Mouse (Mus musculus) heart, adult 2 months (tissue): ENCODE data around the gene Cxcr3. TPM values are rescaled to one million over a fixed set of nuclear protein-coding genes. Genes with fewer than 3 reads are reported as not detected.

Experiments used
- DNase-seq, 2 experiments: peaks; one replicate each; pipeline ENCODE4 v3.0.0; 2021
- H3K27ac ChIP-seq: fragments of 200-600 bp; 2 replicates; pipeline ENCODE4 v1.8.1; 2022
- H3K27me3 ChIP-seq: fragments of 200-500 bp; 2 replicates; pipeline ENCODE4 v1.6.1; 2012; ENCODE audit warnings: mild to moderate bottlenecking, low read length, inconsistent platforms, mixed read lengths; ENCODE audit not compliant: control insufficient read depth, insufficient read depth
- H3K36me3 ChIP-seq: fragments of 200-500 bp; 2 replicates; pipeline ENCODE4 v1.6.1; 2012; ENCODE audit warnings: low read length, inconsistent platforms; ENCODE audit not compliant: control insufficient read depth, insufficient read depth
- H3K4me1 ChIP-seq: fragments of 200-500 bp; 2 replicates; pipeline ENCODE4 v1.6.1; 2011; ENCODE audit warnings: low read length; ENCODE audit not compliant: control insufficient read depth, insufficient read depth
- H3K4me3 ChIP-seq: fragments of 200-600 bp; 2 replicates; pipeline ENCODE4 v1.8.1; 2022
- H3K79me2 ChIP-seq: fragments of 200-500 bp; replicated peaks from 2 replicates; pipeline ENCODE4 v1.6.1; 2012; ENCODE audit warnings: mild to moderate bottlenecking, inconsistent platforms, low read length, moderate library complexity, mixed read lengths; ENCODE audit not compliant: control insufficient read depth, insufficient read depth
- H3K9ac ChIP-seq: fragments of 200-500 bp; 2 replicates; pipeline ENCODE4 v1.6.1; 2012; ENCODE audit warnings: low read depth, mild to moderate bottlenecking, control low read depth, inconsistent platforms, low read length, mixed read lengths
- CTCF ChIP-seq: fragments of 200-600 bp; IDR thresholded peaks from 2 replicates; pipeline ENCODE4 v1.8.1; 2022; ENCODE audit warnings: antibody characterized with exemption, mild to moderate bottlenecking, moderate library complexity
- EP300 ChIP-seq: fragments of 200-500 bp; IDR thresholded peaks from 2 replicates; pipeline ENCODE4 v1.6.1; 2011; ENCODE audit warnings: low read depth, low read length, control low read depth; ENCODE audit not compliant: insufficient read depth
- POLR2A ChIP-seq: fragments of 200-500 bp; IDR thresholded peaks from 2 replicates; pipeline ENCODE4 v1.6.1; 2011; ENCODE audit warnings: mild to moderate bottlenecking, low read depth, low read length, control low read depth; ENCODE audit not compliant: insufficient read depth
- WGBS: fragments of 180-500 bp; shearing (Covaris S2); methylation state at CpG from one replicate; pipeline ENCODE4 v1.1.7; 2018; 5-methylcytosine and 5-hydroxymethylcytosine counted together
- intact Hi-C: fragments of 180-260 bp; cut with DNase I; formaldehyde crosslinking; loops from one replicate; pipeline ENCODE4 v1.15.1; 2025
- polyA plus RNA-seq: library from polyadenylated mRNA; depleted of rRNA; stranded (reverse); fragments of >200 nt; gene quantifications from 2 replicates; pipeline ENCODE4 v1.2.3, GENCODE M21; 2012
- total RNA-seq, 2 experiments: library from RNA; stranded (reverse); gene quantifications; 2 replicates each; pipeline ENCODE4 v1.2.3; 2021

Gene Cxcr3
- total and polyA plus RNA-seq, 3 experiments: 0.66 TPM; not detected in 2

DNA sequence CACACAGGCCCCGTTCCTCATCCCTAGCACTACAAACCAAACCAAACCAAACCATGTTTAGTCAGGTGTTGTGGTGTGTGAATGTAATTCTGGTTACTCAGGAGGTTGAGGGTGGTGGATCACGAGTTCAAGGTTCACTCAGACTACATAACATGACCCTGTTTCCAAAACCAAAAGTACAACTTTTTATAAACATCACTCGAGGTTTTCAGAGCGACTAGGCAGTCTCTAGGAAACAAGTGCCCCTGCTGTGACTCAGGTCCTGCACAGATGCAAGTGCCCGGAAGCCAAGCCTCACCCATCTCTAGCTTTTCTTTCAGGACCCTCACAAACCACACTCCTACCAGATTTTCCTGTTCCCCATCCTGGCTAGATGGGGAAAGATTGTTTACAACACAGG lies 30.6 kb upstream of the Cxcr3 start:
- Histone ChIP-seq H3K27me3 (no peaks in the 10 kb centered on the region), H3K4me1 (no peaks in the 10 kb centered on the region), H3K79me2 (no peaks in the 10 kb centered on the region), H3K4me3 (no peak overlapping the region), H3K9ac (no peak overlapping the region), H3K36me3 (no peaks in the 10 kb centered on the region), H3K27ac (no peak overlapping the region)
- TF ChIP-seq EP300 (no peak), POLR2A (no peak), CTCF (no peak)
- intact Hi-C loops: no loop called here
- no peak for DNase-seq
- 72% methylated on average over 5 of the region's 5 CpGs for WGBS

GRCm38 (mm10) chrX:101754478-101754877 lies 20.4 kb upstream of the Cxcr3 start:
- intact Hi-C loops: no loop called here
- Histone ChIP-seq H3K27ac (no peak overlapping the region), H3K27me3 (no peaks in the 10 kb centered on the region), H3K36me3 (no peaks in the 10 kb centered on the region), H3K9ac (no peak overlapping the region), H3K4me3 (no peak overlapping the region), H3K79me2 (no peaks in the 10 kb centered on the region), H3K4me1 (no peaks in the 10 kb centered on the region)
- no peak for TF ChIP-seq POLR2A
- 65% methylated on average over 5 of the region's 5 CpGs for WGBS
- no peak for DNase-seq

DNA sequence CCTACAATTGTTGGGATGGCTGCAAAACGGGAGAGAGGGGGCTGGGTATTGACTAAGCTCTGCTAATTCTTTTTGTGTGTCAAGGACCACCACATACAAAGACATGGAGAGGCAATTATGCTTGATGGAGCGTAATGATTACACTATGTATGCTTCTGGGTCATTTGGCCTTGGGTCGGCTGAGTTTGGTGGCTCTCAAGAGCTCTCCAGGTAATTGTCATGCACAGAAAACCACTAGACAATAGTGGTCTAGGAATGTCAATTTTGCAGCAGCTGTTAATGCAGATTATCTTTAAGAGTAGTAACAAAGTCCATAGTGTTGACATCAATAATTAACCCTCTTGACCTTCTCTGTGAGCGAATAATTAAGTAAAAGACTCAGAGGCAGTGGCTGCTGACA lies 16.1 kb upstream of the Cxcr3 start:
- intact Hi-C loops: no loop called here
- Histone ChIP-seq H3K27me3 (no peaks in the 10 kb centered on the region), H3K4me1 (no peaks in the 10 kb centered on the region), H3K79me2 (no peaks in the 10 kb centered on the region), H3K4me3 (no peak overlapping the region), H3K27ac (no peak overlapping the region), H3K36me3 (no peaks in the 10 kb centered on the region), H3K9ac (no peak overlapping the region)
- TF ChIP-seq POLR2A (no peak), EP300 (no peak), CTCF (no peak)
- DNase-seq: no peak
- WGBS: 76% methylated on average over 4 of the region's 4 CpGs

GRCm38 (mm10) chrX:101741064-101741433 lies 7.0 kb upstream of the Cxcr3 start:
- Histone ChIP-seq H3K36me3 (no peaks in the 10 kb centered on the region), H3K9ac (no peak overlapping the region), H3K4me3 (no peak overlapping the region), H3K27me3 (no peaks in the 10 kb centered on the region), H3K79me2 (no peaks in the 10 kb centered on the region), H3K27ac (no peak overlapping the region), H3K4me1 (peaks cover 1% of the 10 kb centered on the region)
- 79% methylated on average over 2 of the region's 2 CpGs for WGBS
- intact Hi-C loops: no loop called here
- TF ChIP-seq EP300 (no peak), CTCF (no peak), POLR2A (no peak)
- no peak for DNase-seq

GRCm38 (mm10) chrX:101740335-101741063 lies 6.4 kb upstream of the Cxcr3 start:
- intact Hi-C loops: no loop called here
- peaks cover 1% of the 10 kb centered on the region for H3K4me1 ChIP-seq
- H3K36me3 ChIP-seq: no peaks in the 10 kb centered on the region
- no peak overlapping the region for H3K27ac ChIP-seq
- no peaks in the 10 kb centered on the region for H3K27me3 ChIP-seq
- no peak for DNase-seq
- 54% methylated on average over 6 of the region's 6 CpGs for WGBS
- no peak overlapping the region for H3K4me3 ChIP-seq
- TF ChIP-seq CTCF (no peak), EP300 (no peak), POLR2A (no peak)
- H3K79me2 ChIP-seq: no peaks in the 10 kb centered on the region
- H3K9ac ChIP-seq: no peak overlapping the region

DNA sequence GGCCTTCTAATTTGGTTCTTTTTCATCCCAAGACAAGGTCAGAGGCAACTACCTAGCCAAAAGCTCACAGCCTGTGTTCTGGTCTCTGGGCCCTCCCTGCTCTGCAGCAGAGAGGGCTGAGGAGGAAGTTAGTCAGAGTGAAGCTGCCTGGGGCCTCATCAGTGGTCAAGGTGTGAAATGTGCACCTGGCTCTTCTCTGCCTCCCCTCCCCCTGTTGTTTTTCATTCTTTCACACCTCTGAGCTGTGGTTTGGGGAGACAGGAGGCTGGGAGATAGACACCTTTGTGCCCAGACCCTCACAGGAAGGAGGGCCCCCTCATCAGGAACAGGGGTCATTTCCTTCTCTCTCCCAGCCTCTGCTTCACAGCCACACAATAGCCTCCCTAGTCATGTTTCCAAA lies 3.1 kb upstream of the Cxcr3 start:
- intact Hi-C loops: no loop called here
- no peaks in the 10 kb centered on the region for H3K27me3 ChIP-seq
- H3K4me3 ChIP-seq: no peak overlapping the region

More for the DNA sequence above, 3.1 kb upstream of the Cxcr3 start:
- Histone ChIP-seq H3K9ac (no peak overlapping the region), H3K79me2 (no peaks in the 10 kb centered on the region), H3K27ac (no peak overlapping the region), H3K4me1 (peaks cover 1% of the 10 kb centered on the region), H3K36me3 (no peaks in the 10 kb centered on the region)
- no peak for TF ChIP-seq CTCF
- no peak for TF ChIP-seq POLR2A
- no peak for TF ChIP-seq EP300
- no peak for DNase-seq
